Mouse (Mus musculus): ENCODE measurements around the gene Cstb.

- TF ChIP-seq CTCF (conservative IDR thresholded peaks at IDR 0.05; ENCODE audit: low read length) (no peak), NANOG (IDR thresholded peaks at IDR 0.05; ENCODE audit: borderline replicate concordance, low read length) (no peak), POU5F1 (IDR thresholded peaks at IDR 0.05; ENCODE audit: borderline replicate concordance, low read length) (no peak)
Measured at GRCm38 (mm10) chr10:78458348-78459111, 33.1 kb downstream of the Cstb start.

All from E14TG2a.4 (cell line).